Mouse (Mus musculus) ES-E14 (cell line): ENCODE data around the gene Zc3h4.

Experiments used
- HCFC1 ChIP-seq: IDR thresholded peaks from 2 replicates; pipeline ENCODE4 v1.6.1; 2012; ENCODE audit warnings: low read length, inconsistent platforms, borderline replicate concordance; ENCODE audit not compliant: insufficient read depth
- MAFK ChIP-seq: IDR thresholded peaks from 2 replicates; pipeline ENCODE4 v1.6.1; 2014; ENCODE audit warnings: mild to moderate bottlenecking, low read depth, low read length, inconsistent platforms; ENCODE audit not compliant: insufficient read depth

- TF ChIP-seq HCFC1, result no peak
- no peak for TF ChIP-seq MAFK
Observed at GRCm38 (mm10) chr7:16425721-16426120, 25.0 kb downstream of the Zc3h4 start.
